Mouse (Mus musculus): ENCODE measurements at regions not wholly inside any gene's neighbourhood (a gene's known extent, or its start where the extent isn't known, plus 50 kb on each side); places are given as distances from the start of the nearest gene placed in this dataset.
"Not testable (repeated sequence)": the region's sequence is repeated elsewhere in the genome, so short reads cannot be mapped to it uniquely, and the experiment has no call there.

GRCm38 (mm10) chr14:102150410-102150809, 420.7 kb downstream of the Lmo7 start:
- not testable (repeated sequence) for H3K9ac ChIP-seq (replicated peaks); ATAC-seq (ENCODE audit: insufficient number of reproducible peaks, insufficient read depth, low FRiP score, low TSS enrichment, low read depth); H3K9me3 ChIP-seq; H3K27ac ChIP-seq; H3K36me3 ChIP-seq; H3K4me1 ChIP-seq (replicated peaks); H3K4me2 ChIP-seq; H3K4me3 ChIP-seq (replicated peaks); H3K27me3 ChIP-seq
- WGBS = 93% methylated on average over 4 of the region's 4 CpGs

DNA sequence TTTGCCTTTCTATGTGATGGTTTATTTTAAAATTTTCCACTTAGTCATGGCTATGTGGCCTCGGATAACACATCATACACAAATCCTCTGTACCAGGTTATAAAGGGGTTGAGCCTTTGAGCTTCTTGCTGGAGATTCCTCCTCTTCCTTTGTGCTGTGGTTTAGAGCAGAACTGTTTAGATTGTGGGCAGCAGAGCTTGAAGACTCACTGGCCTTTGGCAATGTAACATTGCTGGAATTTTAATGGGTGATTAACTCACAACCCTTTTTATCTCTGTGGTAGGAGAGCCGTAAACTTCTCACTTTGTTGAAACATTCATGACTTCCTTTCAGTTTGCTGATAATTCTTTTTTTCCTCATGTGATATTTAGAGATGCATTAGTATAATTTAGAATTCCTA, 413.0 kb downstream of the Lmo7 start:
- H3K9me3 ChIP-seq = no peaks in the 10 kb centered on the region
- no peaks in the 10 kb centered on the region for H3K27me3 ChIP-seq
- no peak overlapping the region for H3K27ac ChIP-seq
- 42% methylated on average over 2 of the region's 2 CpGs for WGBS
- H3K9ac ChIP-seq (replicated peaks) = no peak overlapping the region
- H3K4me1 ChIP-seq (replicated peaks) = no peaks in the 10 kb centered on the region
- ATAC-seq (ENCODE audit: insufficient number of reproducible peaks, insufficient read depth, low FRiP score, low TSS enrichment, low read depth) = no peak
- H3K4me3 ChIP-seq (replicated peaks) = no peak overlapping the region
- H3K4me2 ChIP-seq = no peak overlapping the region
- H3K36me3 ChIP-seq = no peaks in the 10 kb centered on the region

GRCm38 (mm10) chr14:102138936-102139335, 409.2 kb downstream of the Lmo7 start:
- no peak for ATAC-seq (ENCODE audit: insufficient number of reproducible peaks, insufficient read depth, low FRiP score, low TSS enrichment, low read depth)
- no peaks in the 10 kb centered on the region for H3K4me1 ChIP-seq (replicated peaks)
- H3K4me2 ChIP-seq = no peak overlapping the region
- no peaks in the 10 kb centered on the region for H3K27me3 ChIP-seq
- H3K27ac ChIP-seq = no peak overlapping the region
- no peaks in the 10 kb centered on the region for H3K36me3 ChIP-seq
- H3K9me3 ChIP-seq = no peaks in the 10 kb centered on the region
- H3K4me3 ChIP-seq (replicated peaks) = no peak overlapping the region
- no peak overlapping the region for H3K9ac ChIP-seq (replicated peaks)
- WGBS = 90% methylated on average over 1 of the region's 1 CpGs

DNA sequence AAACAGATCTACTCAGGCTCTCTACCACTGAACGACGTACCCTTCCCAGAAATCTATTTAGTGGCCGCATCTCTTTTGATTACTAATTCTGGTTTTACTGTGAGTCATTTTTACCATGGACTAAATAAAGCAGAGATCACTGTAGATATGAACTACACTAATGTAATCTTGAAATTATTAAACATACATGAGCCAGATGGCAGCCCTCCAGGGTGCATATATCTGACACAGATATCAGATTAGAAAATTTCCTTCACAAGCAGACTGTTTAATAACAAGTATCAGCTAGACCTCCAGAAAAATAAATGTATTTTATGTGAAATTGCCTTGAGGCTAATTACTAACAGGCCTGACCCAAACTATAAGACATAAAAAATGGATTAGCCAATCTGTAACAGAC, 388.4 kb downstream of the Lmo7 start:
- Histone ChIP-seq H3K27me3 (no peaks in the 10 kb centered on the region), H3K4me1 (replicated peaks) (no peaks in the 10 kb centered on the region), H3K9ac (replicated peaks) (no peak overlapping the region), H3K4me3 (replicated peaks) (no peak overlapping the region), H3K27ac (no peak overlapping the region), H3K4me2 (no peak overlapping the region), H3K9me3 (no peaks in the 10 kb centered on the region), H3K36me3 (no peaks in the 10 kb centered on the region)
- no peak for ATAC-seq (ENCODE audit: insufficient number of reproducible peaks, insufficient read depth, low FRiP score, low TSS enrichment, low read depth)
- 76% methylated on average over 3 of the region's 3 CpGs for WGBS

DNA sequence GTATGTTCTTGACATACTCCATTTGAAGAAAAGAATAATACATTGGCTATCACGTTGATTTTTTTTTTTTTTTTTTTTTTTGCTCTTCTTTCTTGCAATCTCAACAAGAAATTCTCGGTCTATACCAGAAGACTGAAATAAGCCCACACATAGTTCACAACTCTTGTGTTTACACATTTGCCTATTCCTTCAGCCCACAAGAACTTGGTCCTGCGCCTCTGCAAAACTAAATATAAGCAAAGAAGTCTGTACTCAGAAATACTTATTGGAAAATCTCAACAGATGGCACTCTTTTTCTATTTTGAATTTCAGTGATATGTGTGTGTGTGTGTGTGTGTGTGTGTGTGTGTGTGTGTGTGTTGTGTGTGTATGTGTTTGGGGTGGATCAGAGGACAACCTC, 376.4 kb downstream of the Lmo7 start:
- no peak overlapping the region for H3K4me2 ChIP-seq
- H3K27me3 ChIP-seq = no peaks in the 10 kb centered on the region
- ATAC-seq (ENCODE audit: insufficient number of reproducible peaks, insufficient read depth, low FRiP score, low TSS enrichment, low read depth) = no peak
- no peaks in the 10 kb centered on the region for H3K36me3 ChIP-seq
- 89% methylated on average over 3 of the region's 3 CpGs for WGBS
- H3K4me1 ChIP-seq (replicated peaks) = no peaks in the 10 kb centered on the region
- no peak overlapping the region for H3K9ac ChIP-seq (replicated peaks)
- H3K9me3 ChIP-seq = no peaks in the 10 kb centered on the region
- no peak overlapping the region for H3K4me3 ChIP-seq (replicated peaks)
- no peak overlapping the region for H3K27ac ChIP-seq

- no peak overlapping the region for H3K9ac ChIP-seq (replicated peaks)
- H3K4me2 ChIP-seq = no peak overlapping the region
- H3K36me3 ChIP-seq = no peaks in the 10 kb centered on the region
- H3K27me3 ChIP-seq = no peaks in the 10 kb centered on the region
- no peaks in the 10 kb centered on the region for H3K9me3 ChIP-seq
- no peaks in the 10 kb centered on the region for H3K4me1 ChIP-seq (replicated peaks)
- no peak overlapping the region for H3K27ac ChIP-seq
- no peak overlapping the region for H3K4me3 ChIP-seq (replicated peaks)
- ATAC-seq (ENCODE audit: insufficient number of reproducible peaks, insufficient read depth, low FRiP score, low TSS enrichment, low read depth) = no peak
- 91% methylated on average over 1 of the region's 1 CpGs for WGBS
These were observed 364.3 kb downstream of the Lmo7 start for GRCm38 (mm10) chr14:102094105-102094504.

GRCm38 (mm10) chr14:102092557-102092956, 362.8 kb downstream of the Lmo7 start:
- no peak overlapping the region for H3K9ac ChIP-seq (replicated peaks)
- no peak overlapping the region for H3K27ac ChIP-seq
- no peaks in the 10 kb centered on the region for H3K27me3 ChIP-seq
- no peak overlapping the region for H3K4me2 ChIP-seq
- WGBS = 83% methylated on average over 6 of the region's 6 CpGs
- H3K36me3 ChIP-seq = no peaks in the 10 kb centered on the region
- H3K4me3 ChIP-seq (replicated peaks) = no peak overlapping the region
- ATAC-seq (ENCODE audit: insufficient number of reproducible peaks, insufficient read depth, low FRiP score, low TSS enrichment, low read depth) = no peak
- no peaks in the 10 kb centered on the region for H3K4me1 ChIP-seq (replicated peaks)
- no peaks in the 10 kb centered on the region for H3K9me3 ChIP-seq

GRCm38 (mm10) chr14:102048932-102049331, 319.2 kb downstream of the Lmo7 start:
- Histone ChIP-seq H3K4me3 (replicated peaks) (no peak overlapping the region), H3K27ac (no peak overlapping the region), H3K9ac (replicated peaks) (no peak overlapping the region), H3K4me2 (no peak overlapping the region), H3K36me3 (no peaks in the 10 kb centered on the region), H3K4me1 (replicated peaks) (no peaks in the 10 kb centered on the region), H3K9me3 (no peaks in the 10 kb centered on the region), H3K27me3 (no peaks in the 10 kb centered on the region)
- 10% methylated on average over 3 of the region's 3 CpGs for WGBS
- no peak for ATAC-seq (ENCODE audit: insufficient number of reproducible peaks, insufficient read depth, low FRiP score, low TSS enrichment, low read depth)

- H3K4me3 ChIP-seq (replicated peaks) = no peak overlapping the region
- ATAC-seq (ENCODE audit: insufficient number of reproducible peaks, insufficient read depth, low FRiP score, low TSS enrichment, low read depth) = no peak
- no peak overlapping the region for H3K9ac ChIP-seq (replicated peaks)
- no peaks in the 10 kb centered on the region for H3K9me3 ChIP-seq
- no peaks in the 10 kb centered on the region for H3K36me3 ChIP-seq
- H3K27me3 ChIP-seq = no peaks in the 10 kb centered on the region
- WGBS = 93% methylated on average over 1 of the region's 3 CpGs
- no peak overlapping the region for H3K27ac ChIP-seq
- no peaks in the 10 kb centered on the region for H3K4me1 ChIP-seq (replicated peaks)
- H3K4me2 ChIP-seq = no peak overlapping the region
These were observed 318.7 kb downstream of the Lmo7 start for GRCm38 (mm10) chr14:102048485-102048884.

GRCm38 (mm10) chr14:102038145-102038544, 308.4 kb downstream of the Lmo7 start:
- Histone ChIP-seq H3K4me3 (replicated peaks) (no peak overlapping the region), H3K4me1 (replicated peaks) (no peaks in the 10 kb centered on the region), H3K9me3 (no peaks in the 10 kb centered on the region), H3K4me2 (no peak overlapping the region), H3K27ac (no peak overlapping the region), H3K27me3 (no peaks in the 10 kb centered on the region), H3K9ac (replicated peaks) (no peak overlapping the region), H3K36me3 (no peaks in the 10 kb centered on the region)
- ATAC-seq (ENCODE audit: insufficient number of reproducible peaks, insufficient read depth, low FRiP score, low TSS enrichment, low read depth) = no peak
- WGBS = 92% methylated on average over 2 of the region's 2 CpGs

DNA sequence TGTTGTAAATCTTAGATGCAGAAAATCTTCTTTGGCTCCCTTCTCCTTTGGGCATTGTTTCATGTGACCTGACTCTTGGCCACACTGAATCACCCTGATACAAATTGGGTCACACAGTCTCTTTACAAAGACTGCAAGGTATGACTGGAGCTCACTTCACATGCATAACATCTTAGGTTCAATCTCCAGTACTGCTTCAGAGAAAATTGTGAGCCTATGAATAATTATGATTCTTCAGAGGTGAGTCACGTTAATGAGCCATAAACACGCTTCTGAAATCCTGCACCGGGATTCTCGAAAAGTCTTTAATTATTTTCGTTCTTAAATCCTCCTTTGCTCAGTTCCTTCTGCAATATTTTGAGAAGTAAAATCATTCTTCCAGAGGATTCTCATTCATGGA, 307.7 kb downstream of the Lmo7 start:
- H3K4me2 ChIP-seq = no peak overlapping the region
- no peak for ATAC-seq (ENCODE audit: insufficient number of reproducible peaks, insufficient read depth, low FRiP score, low TSS enrichment, low read depth)
- no peaks in the 10 kb centered on the region for H3K4me1 ChIP-seq (replicated peaks)
- no peaks in the 10 kb centered on the region for H3K36me3 ChIP-seq
- 84% methylated on average over 5 of the region's 5 CpGs for WGBS
- no peaks in the 10 kb centered on the region for H3K9me3 ChIP-seq
- H3K9ac ChIP-seq (replicated peaks) = no peak overlapping the region
- H3K27ac ChIP-seq = no peak overlapping the region
- no peaks in the 10 kb centered on the region for H3K27me3 ChIP-seq
- no peak overlapping the region for H3K4me3 ChIP-seq (replicated peaks)

- Histone ChIP-seq H3K27me3 (no peaks in the 10 kb centered on the region), H3K4me3 (replicated peaks) (no peak overlapping the region), H3K4me1 (replicated peaks) (no peaks in the 10 kb centered on the region), H3K9ac (replicated peaks) (no peak overlapping the region), H3K4me2 (no peak overlapping the region), H3K9me3 (no peaks in the 10 kb centered on the region), H3K27ac (no peak overlapping the region), H3K36me3 (no peaks in the 10 kb centered on the region)
- 67% methylated on average over 10 of the region's 10 CpGs for WGBS
- ATAC-seq (ENCODE audit: insufficient number of reproducible peaks, insufficient read depth, low FRiP score, low TSS enrichment, low read depth) = no peak
These were observed 301.5 kb downstream of the Lmo7 start for GRCm38 (mm10) chr14:102031047-102031903.

Data from limb, embryonic 12.5 days (tissue).